Mouse (Mus musculus): Measurements from ENCODE around the gene Plk1.

- TF ChIP-seq CTCF (IDR thresholded peaks at IDR 0.05) (no peak), EP300 (IDR thresholded peaks at IDR 0.05) (no peak)
These were observed 31.9 kb downstream of the Plk1 start for GRCm38 (mm10) chr7:122191097-122191496.
